Mouse (Mus musculus) MEL (cell line): ENCODE data around the gene Lats2.

Source experiments
- POLR2A ChIP-seq, 2 experiments: IDR thresholded peaks; 2 replicates each; pipeline ENCODE4 v1.6.1; 2011 to 2012; ENCODE audit warnings: low read length in 2 of 2, mild to moderate bottlenecking in 2 of 2, control low read depth in 1 of 2, improper control_type of control experiment in 1 of 2, low read depth in 1 of 2, moderate library complexity in 1 of 2; ENCODE audit not compliant: control insufficient read depth in 1 of 2, insufficient read depth in 1 of 2, poor library complexity in 1 of 2
- USF1 ChIP-seq: IDR thresholded peaks from 2 replicates; pipeline ENCODE4 v1.6.1; 2014; ENCODE audit warnings: low read depth, mild to moderate bottlenecking, inconsistent platforms, low read length, improper control_type of control experiment, moderate library complexity

GRCm38 (mm10) chr14:57712884-57713283, 45.3 kb downstream of the Lats2 start:
- no peak for TF ChIP-seq USF1
- TF ChIP-seq POLR2A (IDR thresholded peaks at IDR 0.05; ENCODE audit: control insufficient read depth in 1 of 2, insufficient read depth in 1 of 2, low read depth in 1 of 2, low read length in 2 of 2, poor library complexity in 1 of 2) = no peak
